Mouse (Mus musculus): ENCODE results near the gene Eif4ebp2.

DNA sequence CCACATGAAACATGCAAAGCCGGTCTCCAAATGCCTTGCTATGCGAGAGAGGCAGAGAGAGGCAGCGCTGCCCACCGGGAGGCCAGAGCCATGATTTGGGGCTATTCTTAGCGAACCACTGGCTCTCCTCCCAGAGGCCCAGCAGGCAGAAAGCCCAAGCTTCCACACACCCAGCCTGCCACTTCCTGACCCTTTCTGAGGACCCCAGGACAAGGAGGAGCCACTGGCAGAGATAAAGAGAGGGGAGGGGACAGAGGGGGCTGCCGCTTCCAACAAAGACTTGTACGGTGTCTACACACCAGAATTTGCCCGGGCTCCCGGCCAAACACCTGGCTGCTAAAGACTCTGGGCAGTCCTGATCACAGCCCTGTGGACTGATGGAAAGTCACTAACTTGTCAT, 72.3 kb downstream of the Eif4ebp2 start:
- TF ChIP-seq CTCF (conservative IDR thresholded peaks at IDR 0.05; ENCODE audit: low read length) (no peak), POU5F1 (IDR thresholded peaks at IDR 0.05; ENCODE audit: borderline replicate concordance, low read length) (no peak)

Data from E14TG2a.4 (cell line).